Mouse (Mus musculus): ENCODE results near the gene Ddx47.

- TF ChIP-seq POLR2A (IDR thresholded peaks at IDR 0.05; ENCODE audit: extremely low read depth, insufficient read depth, low read length) = no peak
- TF ChIP-seq CTCF (IDR thresholded peaks at IDR 0.05; ENCODE audit: extremely low read depth, insufficient read depth, low read length) = no peak
Observed at GRCm38 (mm10) chr6:134961858-134962517, 49.4 kb upstream of the Ddx47 start.
